Mouse (Mus musculus) CH12F3 (cell line): ENCODE data around the gene Hnrnpf.

Source experiments
- in situ Hi-C: fragments of 300-500 bp; cut with MboI; formaldehyde crosslinking; loops from 2 replicates; pipeline ENCODE4 v1.14.3; 2020; ENCODE audit warnings: low sequenced_read_pairs

Gene Hnrnpf

GRCm38 (mm10) chr6:117920659-117921640 lies 20.8 kb downstream of the Hnrnpf start:
- in situ Hi-C loops, result no loop called here

GRCm38 (mm10) chr6:117922041-117922440 lies 21.9 kb downstream of the Hnrnpf start:
- in situ Hi-C loops, result no loop called here

- in situ Hi-C loops, result no loop called here
Observed at GRCm38 (mm10) chr6:117926871-117927491, 26.9 kb downstream of the Hnrnpf start.

- in situ Hi-C loops, result no loop called here
Observed at GRCm38 (mm10) chr6:117927955-117928354, 27.8 kb downstream of the Hnrnpf start.

- in situ Hi-C loops, result no loop called here
Observed at GRCm38 (mm10) chr6:117928746-117929145, 28.6 kb downstream of the Hnrnpf start.

GRCm38 (mm10) chr6:117929945-117930655 lies 30.0 kb downstream of the Hnrnpf start:
- in situ Hi-C loops, result no loop called here

GRCm38 (mm10) chr6:117932325-117933051 lies 32.4 kb downstream of the Hnrnpf start:
- in situ Hi-C loops, result no loop called here

- in situ Hi-C loops, result no loop called here
Observed at GRCm38 (mm10) chr6:117934301-117934700, 34.2 kb downstream of the Hnrnpf start.

- in situ Hi-C loops, result no loop called here
Observed at GRCm38 (mm10) chr6:117935681-117936612, 35.8 kb downstream of the Hnrnpf start.

GRCm38 (mm10) chr6:117937222-117937932 lies 37.3 kb downstream of the Hnrnpf start, which contains the start of gene Fxyd4:
Gene Fxyd4 (minus strand): TSS chr6:117937692.
- in situ Hi-C loops, result no loop called here

GRCm38 (mm10) chr6:117938951-117939350 lies 38.8 kb downstream of the Hnrnpf start:
- in situ Hi-C loops, result no loop called here

GRCm38 (mm10) chr6:117942769-117943168 lies 42.6 kb downstream of the Hnrnpf start:
- in situ Hi-C loops, result no loop called here

GRCm38 (mm10) chr6:117943899-117944298 lies 43.8 kb downstream of the Hnrnpf start:
- in situ Hi-C loops, result no loop called here

GRCm38 (mm10) chr6:117952330-117952729 lies 52.2 kb downstream of the Hnrnpf start:
- in situ Hi-C loops, result no loop called here

- in situ Hi-C loops, result no loop called here
Observed at GRCm38 (mm10) chr6:117956161-117956560, 56.0 kb downstream of the Hnrnpf start.

- in situ Hi-C loops, result no loop called here
Observed at GRCm38 (mm10) chr6:117956851-117957501, 56.9 kb downstream of the Hnrnpf start.

GRCm38 (mm10) chr6:117963201-117963600 lies 63.1 kb downstream of the Hnrnpf start:
- in situ Hi-C loops, result no loop called here

GRCm38 (mm10) chr6:117966729-117967128 lies 66.6 kb downstream of the Hnrnpf start:
- in situ Hi-C loops, result no loop called here
